Mouse (Mus musculus) liver, adult 2 months (tissue): ENCODE measurements around the gene 9130023H24Rik.

Source experiments
- CTCF ChIP-seq: fragments of 200-500 bp; IDR thresholded peaks from 2 replicates; pipeline ENCODE4 v1.5.1; 2011; ENCODE audit warnings: low read depth, low read length, control low read depth
- POLR2A ChIP-seq: fragments of 200-500 bp; IDR thresholded peaks from 2 replicates; pipeline ENCODE4 v1.6.1; 2011; ENCODE audit warnings: low read length, control low read depth; ENCODE audit not compliant: insufficient read depth; ENCODE audit errors: extremely low read depth

DNA sequence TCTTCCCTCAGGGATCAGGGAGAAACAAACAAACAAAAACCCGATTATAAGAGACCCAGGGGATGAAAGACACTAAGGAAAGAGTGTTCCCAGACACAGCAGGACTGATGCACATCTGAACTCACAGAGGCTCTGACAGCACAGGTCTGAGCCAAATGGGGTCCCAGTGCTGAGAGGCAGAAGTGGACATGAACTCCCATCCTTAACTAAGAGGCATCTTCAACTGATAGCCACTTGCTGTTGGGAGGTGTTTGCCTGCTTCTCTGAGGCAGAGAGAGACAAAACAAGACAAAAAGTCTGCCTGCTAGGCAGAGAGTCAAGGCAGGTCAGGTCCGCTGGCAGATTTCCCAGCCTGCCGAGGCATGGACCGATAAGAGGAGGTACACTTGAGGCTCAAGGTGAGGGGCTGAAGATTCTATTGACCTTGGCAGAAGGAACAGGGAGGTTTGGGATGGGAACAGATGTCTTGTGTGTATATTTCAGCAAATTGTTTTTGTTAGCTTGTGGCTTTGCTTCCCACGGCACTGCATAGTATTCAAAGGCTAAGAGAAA is 19.0 kb upstream of the 9130023H24Rik start:
- TF ChIP-seq CTCF (no peak), POLR2A (no peak)
